Mouse (Mus musculus): ENCODE measurements around the gene Csmd2.

Csmd2 gene

DNA sequence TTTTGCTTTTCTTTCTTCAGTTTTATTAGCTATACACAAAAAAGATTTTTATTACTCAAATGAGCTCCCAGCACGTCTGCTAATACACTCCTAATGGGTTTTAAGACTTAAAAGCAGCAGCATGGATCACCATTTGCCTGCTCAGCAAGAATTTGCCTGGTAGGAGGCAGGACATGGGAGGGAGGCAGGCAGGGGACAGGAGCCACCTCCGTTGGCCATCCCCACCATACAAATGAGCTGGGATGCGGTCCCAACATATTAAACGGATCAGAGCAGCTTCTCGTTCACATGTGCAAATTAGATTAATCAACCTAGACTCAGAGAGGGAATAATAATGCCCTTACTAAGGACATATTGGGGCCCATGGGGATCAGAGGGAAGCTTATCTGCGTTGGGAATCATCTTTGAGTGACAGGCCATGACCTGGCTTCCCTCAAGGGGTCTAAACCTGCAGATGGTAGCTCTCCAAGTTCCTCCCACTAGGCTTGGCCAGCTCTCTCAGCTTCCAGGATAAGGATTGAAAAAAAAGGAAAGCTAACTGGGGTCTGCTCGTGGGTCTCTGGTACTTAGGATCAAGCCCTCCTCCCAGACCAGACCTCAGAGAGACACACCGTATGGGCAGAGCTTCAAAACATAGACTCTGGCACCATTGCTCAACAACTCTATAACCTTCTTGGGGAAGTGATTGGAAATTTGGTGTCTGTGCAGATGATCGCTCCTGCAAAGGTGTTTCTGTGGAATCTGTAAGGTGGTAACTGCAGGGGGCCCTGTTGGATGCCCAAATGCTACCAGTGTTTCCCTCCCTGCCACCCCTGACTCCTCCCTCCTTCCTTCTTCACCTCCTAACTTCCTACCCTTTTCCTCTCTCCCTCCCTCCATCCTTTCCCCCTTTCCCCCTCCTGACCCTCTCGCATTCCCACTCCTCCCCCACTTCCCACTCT lies 153.8 kb downstream of the Csmd2 start:
- no peak for DNase-seq

DNA sequence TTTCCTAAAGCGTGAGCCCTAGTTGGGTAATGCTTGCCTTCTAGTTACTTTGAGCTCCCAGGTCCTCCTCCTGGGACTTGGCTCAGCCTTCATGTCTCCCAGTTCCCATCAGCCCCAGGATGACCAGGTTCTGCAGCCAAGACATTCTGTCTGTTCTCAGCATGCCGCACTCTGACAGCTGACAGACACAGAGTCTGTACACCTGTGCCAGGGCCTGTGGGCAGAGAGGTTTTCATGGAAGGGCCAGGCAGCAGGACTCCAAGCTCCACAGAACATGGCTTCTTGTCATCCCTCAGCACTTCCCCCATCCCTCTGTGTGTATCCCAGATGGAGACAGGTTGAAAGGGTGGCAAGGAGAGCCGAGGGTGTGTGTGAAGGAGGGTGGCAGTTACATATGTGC lies 154.6 kb downstream of the Csmd2 start:
- DNase-seq, result peak; percentile 96

DNA sequence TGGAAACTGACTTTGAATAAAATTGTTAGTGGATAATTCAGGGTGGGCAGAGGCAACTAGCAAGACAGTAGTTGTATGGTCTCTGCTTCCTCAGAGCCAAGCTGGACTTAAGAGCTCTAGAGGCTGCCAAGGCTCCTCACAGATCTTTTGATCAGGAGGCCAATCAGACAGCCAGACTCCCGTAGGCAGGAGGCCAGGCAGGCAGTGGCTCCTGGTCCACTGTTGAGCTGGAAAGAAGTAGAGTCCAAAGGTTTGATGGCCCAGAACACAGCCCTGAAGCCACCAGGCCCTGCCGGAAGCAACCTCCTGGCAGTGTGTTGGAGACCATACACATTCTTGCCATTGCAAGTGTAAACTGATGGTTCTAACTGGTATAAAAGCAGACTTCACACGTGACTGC lies 155.5 kb downstream of the Csmd2 start:
- peak; percentile 49 for DNase-seq

DNA sequence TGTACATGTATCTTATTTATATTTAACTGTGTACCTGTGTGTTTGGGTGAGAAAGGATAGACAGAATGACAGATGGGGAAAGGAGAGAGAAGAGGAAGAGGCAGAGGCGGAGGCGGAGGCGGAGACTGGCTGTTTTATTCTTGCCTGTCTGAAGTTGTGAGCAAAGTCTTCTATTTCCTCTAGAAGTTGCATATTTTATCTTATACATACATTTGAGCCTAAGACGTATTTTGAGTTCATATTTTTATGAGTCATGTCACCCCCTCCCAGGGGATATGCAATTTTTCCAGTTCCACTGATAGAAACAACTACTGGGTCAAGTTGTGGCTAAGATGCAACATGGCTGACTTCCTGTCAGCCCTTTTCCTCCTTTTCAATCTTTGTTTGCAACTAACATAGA lies 161.9 kb downstream of the Csmd2 start:
- no peak for DNase-seq

DNA sequence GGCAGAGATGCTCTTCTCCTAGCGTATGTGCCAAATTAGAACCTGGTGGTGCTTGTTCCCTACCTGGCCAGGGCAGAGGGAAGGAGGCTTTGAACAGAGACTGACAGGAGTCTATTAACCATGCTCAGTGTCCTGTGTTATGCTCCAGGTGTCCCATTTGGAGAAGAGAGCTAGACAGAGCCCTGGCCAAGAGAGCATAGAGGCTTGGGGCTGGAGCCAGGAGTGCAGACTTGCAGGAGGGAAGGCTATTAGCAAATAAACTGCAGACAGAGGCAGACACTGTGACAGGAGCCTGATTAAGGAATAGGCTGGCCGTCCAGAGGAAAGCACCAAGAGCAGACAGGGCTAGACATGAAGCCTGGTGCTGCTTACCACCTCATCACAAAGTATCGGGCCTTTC lies 164.4 kb downstream of the Csmd2 start:
- DNase-seq, result no peak

DNA sequence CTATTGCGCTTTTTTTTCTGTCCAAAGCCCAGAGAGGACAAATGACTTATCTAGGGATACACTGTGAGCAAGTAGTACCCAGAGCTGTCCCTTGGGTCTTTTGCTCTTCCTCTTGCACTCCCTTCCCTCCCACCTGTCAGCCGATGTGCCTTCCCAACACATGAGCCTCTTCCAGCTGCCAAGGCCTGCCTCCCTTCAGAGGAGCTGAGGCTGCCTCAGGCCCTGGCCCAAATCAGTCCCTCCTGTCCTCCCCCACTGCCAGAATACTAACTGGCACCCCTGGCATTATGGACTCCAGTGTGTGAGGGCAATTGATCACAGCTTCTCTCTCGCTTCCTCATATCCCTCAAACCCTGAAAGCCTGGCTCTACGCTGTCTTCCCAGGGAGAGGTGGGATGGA lies 165.5 kb downstream of the Csmd2 start:
- DNase-seq, result no peak

DNA sequence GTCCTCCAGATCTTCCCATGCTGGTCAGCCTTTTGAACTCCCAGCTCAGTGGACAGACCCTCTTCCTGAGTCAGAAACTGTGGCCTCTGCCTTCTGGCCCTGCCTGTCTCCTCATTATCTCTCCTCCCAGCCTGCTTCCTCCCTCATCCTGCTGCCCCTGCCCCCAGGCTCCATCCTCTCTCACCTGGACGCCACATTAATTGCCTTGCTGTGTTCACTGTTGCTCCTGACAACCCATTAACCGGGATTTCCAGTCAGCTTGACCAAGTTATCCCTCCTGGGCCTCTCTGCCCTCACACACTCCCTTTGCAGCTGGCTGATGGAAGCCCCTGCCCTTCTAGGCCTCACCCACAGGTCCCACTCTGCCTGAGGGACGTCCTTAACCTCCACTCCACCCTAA lies 167.6 kb downstream of the Csmd2 start:
- DNase-seq, result no peak

DNA sequence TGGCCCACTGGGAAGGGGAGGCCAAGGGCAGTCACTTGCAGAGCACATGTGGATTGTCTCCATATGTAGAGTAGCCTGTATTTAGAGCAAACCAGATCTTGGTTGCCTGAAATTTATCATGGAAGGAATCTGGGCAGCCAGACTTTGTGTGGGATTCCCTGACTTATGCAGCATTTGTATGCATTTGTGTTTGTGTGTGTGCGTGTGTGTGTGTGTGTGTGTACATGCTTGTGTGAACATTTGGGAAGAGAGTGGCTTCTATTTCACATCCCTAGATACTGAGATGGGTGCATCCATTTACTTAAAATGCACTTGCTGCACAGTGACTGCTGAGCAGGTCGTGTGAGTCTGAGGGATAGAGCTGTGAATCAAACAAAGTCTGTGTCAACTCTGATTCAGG lies 173.0 kb downstream of the Csmd2 start:
- DNase-seq, result no peak

DNA sequence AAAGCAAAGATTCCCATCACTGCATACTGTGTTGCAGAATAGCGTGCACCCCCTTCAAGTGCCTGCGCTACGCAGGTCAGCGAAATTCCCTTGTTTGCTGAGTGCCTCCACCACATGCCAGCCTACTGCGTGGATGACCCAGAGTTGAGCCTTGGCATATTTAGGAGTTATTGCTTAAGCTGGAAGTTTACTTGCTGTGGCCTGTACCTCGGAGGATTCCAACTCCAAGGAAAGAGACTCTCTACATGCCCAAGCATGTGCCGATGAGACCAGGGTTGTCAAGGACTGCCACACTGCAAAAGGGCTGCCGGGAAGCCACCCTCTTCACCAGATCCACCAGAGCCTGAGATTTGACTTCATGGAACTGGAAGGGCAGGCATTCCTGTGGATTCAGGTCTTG lies 182.5 kb downstream of the Csmd2 start:
- DNase-seq, result no peak

DNA sequence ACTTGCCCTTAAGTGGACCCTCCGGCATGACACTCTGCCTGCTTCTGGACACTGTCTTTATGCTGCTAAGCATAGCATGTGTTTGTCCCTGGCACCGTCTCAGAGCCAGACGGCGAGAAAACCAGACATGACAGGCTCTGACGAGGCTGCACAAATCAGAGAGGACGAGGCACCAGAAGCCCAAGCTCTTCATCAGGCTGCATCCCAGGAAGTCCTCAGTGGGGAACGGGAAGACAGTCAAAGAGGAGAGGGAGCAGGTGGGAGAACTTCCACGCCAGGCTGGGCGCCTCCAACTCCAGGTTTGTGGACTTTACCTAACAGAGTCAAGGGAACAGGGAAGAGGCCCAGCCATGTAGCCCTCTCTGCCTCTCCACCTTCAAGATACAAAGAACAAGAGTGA lies 183.6 kb downstream of the Csmd2 start:
- peak; percentile 88 for DNase-seq

DNA sequence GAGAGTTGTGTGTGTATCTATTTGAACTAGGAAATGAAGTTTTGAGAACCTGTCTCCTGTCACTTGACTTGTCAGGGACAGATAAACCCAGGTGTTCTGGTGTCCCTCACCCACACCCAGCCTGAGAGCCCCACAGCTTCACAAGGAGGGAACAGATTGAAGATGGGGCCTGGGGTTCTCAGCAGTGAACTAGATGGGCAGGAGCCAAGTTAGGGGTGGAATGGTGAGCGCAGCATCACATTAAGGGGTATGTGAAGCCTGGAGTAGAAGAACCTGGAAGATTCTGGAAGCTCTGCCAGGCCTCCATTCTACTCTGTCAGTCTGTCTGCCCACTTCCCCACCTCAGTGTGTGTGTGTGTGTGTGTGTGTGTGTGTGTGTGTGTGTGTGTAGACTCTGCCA lies 184.0 kb downstream of the Csmd2 start:
- DNase-seq, result no peak

DNA sequence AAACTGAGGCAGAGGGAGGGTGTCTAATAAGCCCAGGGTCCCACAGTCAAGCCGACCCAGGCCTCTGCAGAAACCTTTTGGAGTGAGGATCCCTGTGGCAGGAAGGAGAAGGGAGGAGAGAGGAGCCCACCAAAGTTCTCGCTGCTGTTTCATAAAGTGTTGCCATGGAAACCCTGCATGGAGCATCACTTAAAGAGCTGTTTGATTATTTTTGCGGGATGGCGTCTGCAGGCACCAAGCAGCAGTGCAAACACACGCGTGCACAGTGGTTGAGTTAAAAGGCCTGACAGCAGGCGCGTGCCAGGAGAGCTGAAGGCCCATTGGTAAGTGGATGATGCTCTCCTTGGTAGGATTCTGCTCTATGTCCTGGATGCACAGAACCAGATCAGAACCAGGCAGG lies 191.3 kb downstream of the Csmd2 start:
- no peak for DNase-seq

DNA sequence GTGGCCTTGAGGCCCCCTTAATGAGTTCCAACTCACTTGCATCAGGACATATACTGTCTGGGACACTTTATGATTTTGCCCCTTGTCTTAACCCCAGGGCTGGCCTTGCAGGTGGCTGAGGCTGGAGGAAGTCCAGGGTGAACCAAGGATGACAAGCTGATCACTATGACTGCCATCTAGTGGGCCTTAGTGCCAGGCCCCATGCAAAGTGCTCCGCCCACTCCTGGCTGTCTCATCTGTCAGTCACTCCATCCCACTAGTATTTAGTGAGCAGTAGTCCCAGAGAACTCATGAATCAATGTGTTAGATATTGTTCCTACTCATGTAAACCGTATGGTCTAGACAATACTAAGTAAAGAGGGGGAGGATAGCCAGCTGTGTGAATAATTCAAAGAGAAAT lies 191.9 kb downstream of the Csmd2 start:
- DNase-seq, result peak; percentile 28

DNA sequence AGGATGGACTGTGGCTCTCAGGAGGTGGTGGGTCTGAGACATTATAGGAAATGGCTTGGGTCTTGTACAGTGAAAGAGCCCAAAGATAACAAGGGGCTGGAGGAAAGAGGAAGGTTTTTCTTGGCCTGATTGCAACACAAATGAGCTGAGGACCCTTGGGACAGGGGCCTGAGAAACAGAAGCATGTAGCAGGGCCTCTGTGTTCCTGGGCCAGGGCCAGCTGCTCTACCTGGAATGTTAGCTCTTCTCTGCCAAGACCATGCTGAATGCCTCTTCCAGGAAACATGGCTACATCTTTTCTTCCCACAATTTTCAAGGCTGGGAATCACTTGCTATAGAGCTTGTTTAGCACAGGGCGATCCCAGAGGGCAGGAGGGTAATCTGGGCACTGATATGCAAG lies 197.1 kb downstream of the Csmd2 start:
- no peak for DNase-seq

DNA sequence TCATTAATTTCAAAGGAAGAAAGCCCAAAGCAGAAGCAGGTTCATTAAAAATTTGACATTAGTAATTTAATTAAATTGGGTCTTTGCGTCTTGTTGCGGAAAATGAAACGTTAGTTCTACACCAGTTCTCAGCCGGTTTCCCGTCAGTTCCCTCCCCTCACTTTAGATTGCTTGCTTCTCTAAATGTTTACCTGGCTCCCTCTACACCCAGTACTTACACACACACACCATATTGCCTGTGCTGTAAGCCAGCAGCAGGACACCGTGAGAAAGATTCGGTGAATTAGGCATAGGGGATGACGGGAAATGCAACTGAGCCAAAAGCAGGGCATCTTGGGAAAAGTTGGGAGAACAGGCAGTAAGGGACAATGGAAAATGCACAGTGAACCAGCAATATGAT lies 206.8 kb downstream of the Csmd2 start:
- no peak for DNase-seq

DNA sequence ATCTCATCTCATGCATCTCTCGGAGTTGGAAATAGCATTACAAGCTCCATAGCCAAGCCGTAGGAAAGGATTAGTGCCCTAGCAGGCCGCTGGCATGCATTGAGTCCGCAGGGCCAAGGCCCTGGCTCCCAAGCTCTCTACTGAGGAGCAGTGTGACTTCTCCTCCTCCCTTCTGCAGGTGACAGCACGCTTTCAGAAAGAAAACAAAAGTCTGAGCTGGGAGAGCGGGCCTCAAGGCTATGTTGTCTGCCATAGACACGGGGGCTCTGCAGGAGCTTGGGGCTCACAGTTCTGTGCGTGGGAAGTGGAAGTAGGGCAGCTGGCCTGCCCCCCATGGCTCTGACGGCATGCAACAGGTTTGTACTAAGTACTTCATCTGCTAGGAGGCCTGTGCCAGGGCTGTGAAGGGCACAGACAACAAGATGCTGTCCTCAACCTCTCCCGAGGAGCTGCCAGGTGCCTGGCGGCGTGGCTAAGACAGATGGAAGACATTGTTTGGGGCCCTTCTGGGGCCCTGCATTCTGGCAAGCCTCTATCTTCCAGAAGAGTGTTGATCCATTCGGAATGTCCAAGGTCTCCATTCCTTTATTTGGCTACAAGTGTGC lies 230.4 kb downstream of the Csmd2 start:
- peak; percentile 97 for DNase-seq

DNA sequence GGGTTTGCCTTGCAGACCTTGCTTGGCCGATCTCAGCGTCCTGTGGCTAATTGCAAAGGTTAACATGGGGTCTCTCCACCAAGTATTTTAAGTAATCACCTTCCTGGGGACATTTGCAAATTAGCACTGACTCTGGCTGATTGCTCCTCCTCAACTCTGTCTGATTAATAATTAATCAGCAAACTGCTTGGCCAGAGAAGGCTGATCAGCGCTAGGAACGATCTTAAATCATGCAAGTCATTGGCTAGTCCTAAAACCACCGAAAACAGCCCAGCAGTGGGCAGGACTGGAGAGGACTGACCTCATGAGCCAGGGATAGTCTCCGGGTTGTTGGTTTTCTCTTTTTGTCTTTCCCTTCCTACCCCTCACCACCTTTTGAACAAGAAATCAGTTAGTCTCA lies 236.8 kb downstream of the Csmd2 start:
- DNase-seq, result no peak

DNA sequence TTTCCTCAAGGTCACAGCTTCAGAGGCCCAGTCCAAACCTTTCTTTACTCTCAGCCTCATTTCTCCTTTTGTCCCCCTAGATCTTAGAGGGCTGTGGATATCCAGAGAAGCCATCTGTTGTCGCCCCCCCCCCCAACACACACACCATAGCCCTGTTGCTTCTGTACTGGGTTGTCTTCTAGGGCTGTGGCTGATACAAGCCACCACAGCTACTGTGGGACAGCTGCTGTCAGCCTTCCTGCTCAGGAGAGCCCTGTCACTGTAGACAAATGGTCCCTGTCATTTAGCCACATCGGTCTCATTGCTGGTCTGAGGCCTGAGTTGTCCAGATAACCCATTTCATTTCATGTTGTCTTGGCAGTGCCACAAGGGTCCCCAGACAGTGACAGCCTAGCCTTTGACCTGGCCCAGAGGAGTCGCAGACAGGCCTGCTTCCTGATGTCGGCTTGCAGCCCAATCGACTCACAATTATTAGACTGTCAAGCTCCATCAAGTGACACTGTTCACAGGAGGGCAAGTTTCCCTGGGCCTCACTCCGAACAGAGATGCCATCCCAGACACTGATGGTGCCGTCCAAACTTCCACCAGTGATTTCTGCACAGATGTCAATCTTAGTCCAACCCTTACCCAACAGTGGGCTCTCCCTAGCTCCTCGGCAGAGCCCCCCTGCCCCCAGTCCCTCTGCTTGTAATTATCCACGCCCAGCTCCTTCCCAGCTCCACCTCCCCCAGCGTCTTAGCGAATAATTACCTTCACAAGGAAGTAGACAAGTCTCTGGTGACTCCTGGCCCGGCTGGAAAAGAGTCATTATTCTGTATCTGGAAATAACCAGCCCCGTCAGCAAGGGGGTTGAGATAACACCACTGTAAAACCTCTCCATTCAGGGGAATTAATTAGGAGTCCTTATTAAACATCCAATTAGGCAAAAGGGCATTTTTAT lies 240.0 kb downstream of the Csmd2 start:
- no peak for DNase-seq

DNA sequence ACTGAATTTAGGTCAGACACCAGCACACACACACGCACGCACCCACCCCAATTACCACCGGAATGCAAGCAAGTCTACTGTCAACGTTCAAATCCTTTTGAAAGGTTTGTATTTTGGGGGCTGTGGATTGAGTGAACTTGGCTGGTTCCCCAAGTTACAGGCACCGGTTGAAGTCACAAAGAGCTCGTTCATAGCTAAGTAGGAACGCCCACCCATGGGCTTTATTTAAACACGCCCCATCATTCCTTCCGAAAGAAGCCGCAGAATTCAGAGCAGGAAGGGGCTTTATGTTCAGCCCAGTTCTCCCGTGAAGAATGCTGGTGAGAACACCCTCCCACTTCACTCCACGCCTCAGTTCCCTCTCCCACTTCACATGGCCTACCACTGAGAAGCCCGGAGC lies 245.8 kb downstream of the Csmd2 start:
- DNase-seq, result no peak

DNA sequence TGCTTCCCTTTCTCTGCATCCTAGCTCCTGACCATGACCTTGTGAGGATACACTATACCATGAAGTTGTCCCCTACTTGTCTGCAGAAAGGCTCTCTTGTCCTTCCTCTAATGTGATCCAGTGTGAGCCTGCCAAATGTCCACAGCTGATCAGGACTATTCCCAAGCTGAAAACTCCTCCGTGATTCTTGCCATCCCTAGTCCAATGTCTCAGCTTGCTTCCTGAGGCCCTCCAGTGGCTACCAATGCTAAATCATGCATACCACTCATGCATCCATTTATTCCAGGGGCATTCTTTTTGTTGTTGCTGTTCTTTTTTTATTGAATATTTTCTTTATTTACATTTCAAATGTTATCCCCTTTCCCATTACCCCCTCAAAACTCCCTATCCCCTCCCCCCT lies 251.5 kb downstream of the Csmd2 start:
- peak; percentile 20 for DNase-seq

DNA sequence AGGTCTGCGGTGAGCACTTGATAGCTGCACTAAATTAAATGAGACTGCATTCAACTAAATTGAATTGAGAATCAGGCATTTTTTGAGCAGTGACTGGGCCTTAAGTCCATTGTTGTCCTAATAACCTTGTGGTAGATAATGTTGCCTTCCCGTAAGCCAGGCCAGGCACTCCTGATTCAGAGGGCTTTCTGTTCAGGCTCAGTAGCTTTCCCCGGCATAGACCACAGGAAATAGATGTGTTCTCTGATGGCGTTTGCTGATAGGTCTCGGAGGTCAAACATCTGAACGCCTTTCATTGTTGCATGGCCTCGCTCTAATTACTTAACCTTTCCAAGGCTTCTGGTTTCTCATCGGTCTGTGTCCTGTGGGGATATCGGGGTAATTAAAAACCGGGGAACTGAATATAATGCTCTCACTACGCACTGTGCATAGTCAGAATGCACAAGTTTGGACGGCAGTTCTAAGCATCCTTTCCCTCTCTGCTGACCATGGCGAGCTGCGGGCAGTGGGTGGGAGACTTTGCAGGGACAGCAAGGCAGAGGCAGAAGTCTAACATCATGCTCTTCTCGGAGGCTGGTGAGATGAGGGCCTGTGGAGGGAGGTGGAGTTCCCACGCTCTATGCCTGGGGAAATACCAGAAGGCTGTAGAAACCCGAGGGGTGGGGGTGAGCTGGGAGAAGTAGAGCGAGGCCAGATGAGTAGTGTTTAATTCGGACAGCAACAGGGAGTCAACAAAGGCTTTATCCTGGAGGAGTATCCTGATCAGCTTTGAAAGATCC lies 253.6 kb downstream of the Csmd2 start:
- no peak for DNase-seq

DNA sequence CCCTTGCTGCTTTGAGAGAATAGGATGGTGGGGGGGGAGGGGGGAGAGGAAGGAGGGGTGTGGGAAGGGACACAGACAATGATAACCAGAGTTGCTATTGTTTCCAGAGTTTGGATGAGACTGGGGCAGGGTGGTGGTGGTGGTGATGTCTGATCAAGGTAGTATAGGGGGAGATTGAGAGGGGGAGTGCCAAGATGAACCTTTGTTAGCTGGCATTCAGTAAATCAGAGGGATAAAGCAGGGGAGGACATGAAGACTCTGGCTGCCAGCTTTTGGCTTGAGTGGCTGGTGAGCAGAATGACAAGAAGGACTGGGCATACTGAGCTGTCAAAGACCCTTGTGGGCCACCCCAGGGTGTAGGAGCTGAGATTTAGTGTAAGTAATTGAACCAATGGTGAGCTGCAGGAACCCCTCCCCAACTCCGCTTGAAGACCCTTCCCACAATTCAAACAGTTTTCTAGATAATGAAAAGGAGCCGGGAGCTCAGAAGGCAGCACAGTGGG lies 254.2 kb downstream of the Csmd2 start:
- DNase-seq, result no peak

Data from cerebellum, adult 9-11 months (tissue).